Mouse (Mus musculus): ENCODE measurements around the gene Slc39a7. TPM values are rescaled to one million over a fixed set of nuclear protein-coding genes. Genes with fewer than 3 reads are reported as not detected.

The Slc39a7 gene
- 197 and 283 TPM in 2 replicates for polyA plus RNA-seq (2012; rRNA removed)
- polyA plus RNA-seq (2014; fragmentation: Nextera tagmentation; extraction: Ambion mirVana) = 132 and 133 TPM in 2 replicates

- ATAC-seq (ENCODE audit: low FRiP score, low read depth) = peak; percentile 81
- Histone ChIP-seq H3K36me3 (ENCODE audit: control insufficient read depth, insufficient read depth, low read length) (peaks cover 59% of the 10 kb centered on the region), H3K9me3 (ENCODE audit: control insufficient read depth, low read length) (no peaks in the 10 kb centered on the region), H3K27me3 (ENCODE audit: control insufficient read depth, insufficient read depth, low read length) (no peaks in the 10 kb centered on the region), H3K4me3 (replicated peaks; ENCODE audit: low read length) (peak within 1 kb of the TSS; percentile 89), H3K9ac (ENCODE audit: low read depth, low read length, severe bottlenecking) (peak within 1 kb of the TSS; percentile 96), H3K4me1 (ENCODE audit: control insufficient read depth, insufficient read depth, low read length) (peaks cover 29% of the 10 kb centered on the region), H3K4me2 (replicated peaks; ENCODE audit: low read depth, low read length, severe bottlenecking) (peak within 1 kb of the TSS; percentile 96), H3K27ac (replicated peaks; ENCODE audit: low read depth, low read length) (peak within 1 kb of the TSS; percentile 93)
- DNase-seq (ENCODE audit: low spot score) = peak; percentile 93
- WGBS = 0% methylated on average over 53 of the region's 88 CpGs
- peak; percentile 81; the same call in 1 of the 2 replicates for TF ChIP-seq POLR2A (IDR thresholded peaks at IDR 0.05; ENCODE audit: borderline replicate concordance, extremely low read depth, insufficient read depth, insufficient read length)
Observed at GRCm38 (mm10) chr17:34031465-34032173, at the start of gene Slc39a7, which contains the start of gene Rxrb. Gene Slc39a7, minus strand, starts transcription at chr17:34031682. Gene Rxrb, plus strand, starts transcription at chr17:34031812.

- Histone ChIP-seq H3K9ac (ENCODE audit: low read depth, low read length, severe bottlenecking) (no peak overlapping the region), H3K27ac (replicated peaks; ENCODE audit: low read depth, low read length) (no peak overlapping the region), H3K4me2 (replicated peaks; ENCODE audit: low read depth, low read length, severe bottlenecking) (no peak overlapping the region), H3K9me3 (ENCODE audit: control insufficient read depth, low read length) (no peaks in the 10 kb centered on the region), H3K27me3 (ENCODE audit: control insufficient read depth, insufficient read depth, low read length) (peaks cover 19% of the 10 kb centered on the region), H3K4me3 (replicated peaks; ENCODE audit: low read length) (no peak overlapping the region), H3K36me3 (ENCODE audit: control insufficient read depth, insufficient read depth, low read length) (no peaks in the 10 kb centered on the region), H3K4me1 (ENCODE audit: control insufficient read depth, insufficient read depth, low read length) (no peaks in the 10 kb centered on the region; the same call in 1 of the 2 replicates)
- TF ChIP-seq POLR2A (IDR thresholded peaks at IDR 0.05; ENCODE audit: borderline replicate concordance, extremely low read depth, insufficient read depth, insufficient read length) = no peak
- DNase-seq (ENCODE audit: low spot score) (peak; percentile 68), ATAC-seq (ENCODE audit: low FRiP score, low read depth) (peak; percentile 76; the same call in 1 of the 2 replicates)
- 23% methylated on average over 5 of the region's 5 CpGs for WGBS
Observed at GRCm38 (mm10) chr17:34079621-34080020, 48.1 kb upstream of the Slc39a7 start.

- WGBS = 91% methylated on average over 11 of the region's 11 CpGs
- no peak for ATAC-seq (ENCODE audit: low FRiP score, low read depth)
- no peak for DNase-seq (ENCODE audit: low spot score)
Observed at GRCm38 (mm10) chr17:34079002-34079401, 47.5 kb upstream of the Slc39a7 start.

GRCm38 (mm10) chr17:34078148-34078547 is 46.7 kb upstream of the Slc39a7 start:
- Histone ChIP-seq H3K27ac (replicated peaks; ENCODE audit: low read depth, low read length) (no peak overlapping the region), H3K36me3 (ENCODE audit: control insufficient read depth, insufficient read depth, low read length) (no peaks in the 10 kb centered on the region), H3K9me3 (ENCODE audit: control insufficient read depth, low read length) (no peaks in the 10 kb centered on the region), H3K9ac (ENCODE audit: low read depth, low read length, severe bottlenecking) (no peak overlapping the region), H3K4me2 (replicated peaks; ENCODE audit: low read depth, low read length, severe bottlenecking) (no peak overlapping the region), H3K4me1 (ENCODE audit: control insufficient read depth, insufficient read depth, low read length) (no peaks in the 10 kb centered on the region; the same call in 1 of the 2 replicates), H3K27me3 (ENCODE audit: control insufficient read depth, insufficient read depth, low read length) (peaks cover 19% of the 10 kb centered on the region), H3K4me3 (replicated peaks; ENCODE audit: low read length) (no peak overlapping the region)
- WGBS = 58% methylated on average over 4 of the region's 4 CpGs
- no peak for DNase-seq (ENCODE audit: low spot score)
- no peak for TF ChIP-seq POLR2A (IDR thresholded peaks at IDR 0.05; ENCODE audit: borderline replicate concordance, extremely low read depth, insufficient read depth, insufficient read length)
- ATAC-seq (ENCODE audit: low FRiP score, low read depth) = no peak

More at GRCm38 (mm10) chr17:34079002-34079401, 47.5 kb upstream of the Slc39a7 start:
- Histone ChIP-seq H3K9me3 (ENCODE audit: control insufficient read depth, low read length) (no peaks in the 10 kb centered on the region), H3K4me1 (ENCODE audit: control insufficient read depth, insufficient read depth, low read length) (no peaks in the 10 kb centered on the region; the same call in 1 of the 2 replicates), H3K4me2 (replicated peaks; ENCODE audit: low read depth, low read length, severe bottlenecking) (no peak overlapping the region), H3K4me3 (replicated peaks; ENCODE audit: low read length) (no peak overlapping the region), H3K27me3 (ENCODE audit: control insufficient read depth, insufficient read depth, low read length) (peaks cover 19% of the 10 kb centered on the region), H3K9ac (ENCODE audit: low read depth, low read length, severe bottlenecking) (no peak overlapping the region), H3K27ac (replicated peaks; ENCODE audit: low read depth, low read length) (no peak overlapping the region), H3K36me3 (ENCODE audit: control insufficient read depth, insufficient read depth, low read length) (no peaks in the 10 kb centered on the region)
- no peak for TF ChIP-seq POLR2A (IDR thresholded peaks at IDR 0.05; ENCODE audit: borderline replicate concordance, extremely low read depth, insufficient read depth, insufficient read length)

GRCm38 (mm10) chr17:34077549-34077948 is 46.1 kb upstream of the Slc39a7 start:
- H3K4me1 ChIP-seq (ENCODE audit: control insufficient read depth, insufficient read depth, low read length) = no peaks in the 10 kb centered on the region; the same call in 1 of the 2 replicates
- no peak overlapping the region for H3K27ac ChIP-seq (replicated peaks; ENCODE audit: low read depth, low read length)
- ATAC-seq (ENCODE audit: low FRiP score, low read depth) (no peak), DNase-seq (ENCODE audit: low spot score) (peak; percentile 85)
- H3K27me3 ChIP-seq (ENCODE audit: control insufficient read depth, insufficient read depth, low read length) = peaks cover 19% of the 10 kb centered on the region
- H3K36me3 ChIP-seq (ENCODE audit: control insufficient read depth, insufficient read depth, low read length) = no peaks in the 10 kb centered on the region
- H3K9me3 ChIP-seq (ENCODE audit: control insufficient read depth, low read length) = no peaks in the 10 kb centered on the region
- no peak overlapping the region for H3K4me2 ChIP-seq (replicated peaks; ENCODE audit: low read depth, low read length, severe bottlenecking)
- WGBS = 1% methylated on average over 9 of the region's 9 CpGs
- no peak overlapping the region for H3K4me3 ChIP-seq (replicated peaks; ENCODE audit: low read length)
- H3K9ac ChIP-seq (ENCODE audit: low read depth, low read length, severe bottlenecking) = no peak overlapping the region
- TF ChIP-seq POLR2A (IDR thresholded peaks at IDR 0.05; ENCODE audit: borderline replicate concordance, extremely low read depth, insufficient read depth, insufficient read length) = no peak

All from limb, embryonic 14.5 days (tissue).